Mouse (Mus musculus) inflammation-experienced regulatory T-cells, adult 6 months (primary cell): Measurements from ENCODE around the gene Zfp688. TPM values are rescaled to one million over a fixed set of nuclear protein-coding genes. Genes with fewer than 3 reads are reported as not detected.

Experiments used
- polyA plus RNA-seq, 3 experiments: library from polyadenylated mRNA; unstranded; fragments of 100-300 nt; shearing (Covaris generic); gene quantifications; one replicate each; pipeline ENCODE4 v1.2.1; 2017

Zfp688 gene
- polyA plus RNA-seq, 3 experiments from 2014 or later, result 15.5 to 20.4 (median 16.4) TPM

Other genes starting within 250 kb of the Zfp688 start
- gene Cd2bp2, start 226.0 kb downstream of the Zfp688 start, polyA plus RNA-seq, result 10 to 100 TPM; 43.2 to 56.9 (median 48.7) TPM
- 10 to 100 TPM; 13.2 to 16.6 (median 13.6) TPM for gene Tbc1d10b, start 213.6 kb downstream of the Zfp688 start, polyA plus RNA-seq
- 10 to 100 TPM; 23.0 to 25.8 (median 23.4) TPM for gene Mylpf, start 213.2 kb downstream of the Zfp688 start, polyA plus RNA-seq
- 1 to 10 TPM; 3.3 to 6.8 (median 4.6) TPM for gene Zfp553, start 189.0 kb downstream of the Zfp688 start, polyA plus RNA-seq
- 100 to 1,000 TPM; 783 to 927 (median 807) TPM for gene Sept1, start 188.9 kb downstream of the Zfp688 start, polyA plus RNA-seq
- 1 to 10 TPM in 1 of 3 experiments, under 1 TPM in 1, not detected in 1; 0.46 to 1.5 TPM for gene Zfp771, start 177.8 kb downstream of the Zfp688 start, polyA plus RNA-seq
- gene Dctpp1, start 161.4 kb downstream of the Zfp688 start, polyA plus RNA-seq, result 10 to 100 TPM; 37.2 to 88.3 (median 51.2) TPM
- 10 to 100 TPM; 19.4 to 45.4 (median 28.6) TPM for gene Sephs2, start 148.0 kb downstream of the Zfp688 start, polyA plus RNA-seq
- 100 to 1,000 TPM; 201 to 247 (median 214) TPM for gene Itgal, start 125.8 kb downstream of the Zfp688 start, polyA plus RNA-seq
- gene Zfp768, start 76.5 kb downstream of the Zfp688 start, polyA plus RNA-seq, result under 1 TPM in 1 of 3 experiments, not detected in 2; 0.28 TPM
- 10 to 100 TPM in 2 of 3 experiments, 1 to 10 TPM in 1; 9.9 to 11.0 (median 10.6) TPM for gene Zfp747, start 46.0 kb downstream of the Zfp688 start, polyA plus RNA-seq
- 1 to 10 TPM; 4.8 to 8.8 (median 6.5) TPM for gene 9130019O22Rik, start 34.9 kb downstream of the Zfp688 start, polyA plus RNA-seq
- 1 to 10 TPM; 4.0 to 7.8 (median 5.4) TPM for gene E430018J23Rik, start 28.4 kb downstream of the Zfp688 start, polyA plus RNA-seq
- 1 to 10 TPM; 3.6 to 7.5 (median 6.1) TPM for gene Zfp764, start 15.2 kb downstream of the Zfp688 start, polyA plus RNA-seq
- 1 to 10 TPM; 4.3 to 5.0 (median 4.7) TPM for gene Zfp689, start 27.1 kb upstream of the Zfp688 start, polyA plus RNA-seq
- gene Prr14, start 37.5 kb upstream of the Zfp688 start, polyA plus RNA-seq, result 100 to 1,000 TPM; 151 to 194 (median 184) TPM
- 10 to 100 TPM; 17.7 to 30.0 (median 19.5) TPM for gene Fbrs, start 57.1 kb upstream of the Zfp688 start, polyA plus RNA-seq
- gene Srcap, start 89.9 kb upstream of the Zfp688 start, polyA plus RNA-seq, result 10 to 100 TPM in 1 of 3 experiments, 1 to 10 TPM in 2; 6.2 to 19.0 (median 9.0) TPM
- 10 to 100 TPM; 22.6 to 29.7 (median 25.3) TPM for gene Gm42715, start 97.5 kb upstream of the Zfp688 start, polyA plus RNA-seq
- 10 to 100 TPM; 30.0 to 46.0 (median 34.3) TPM for gene Tmem265, start 139.3 kb upstream of the Zfp688 start, polyA plus RNA-seq
- gene Phkg2, start 151.3 kb upstream of the Zfp688 start, polyA plus RNA-seq, result 100 to 1,000 TPM in 1 of 3 experiments, 10 to 100 TPM in 2; 75.0 to 116 (median 93.2) TPM
- gene Ccdc189, start 166.5 kb upstream of the Zfp688 start, polyA plus RNA-seq, result 1 to 10 TPM in 1 of 3 experiments, under 1 TPM in 2; 0.21 to 1.3 (median 0.72) TPM
- gene Rnf40, start 166.7 kb upstream of the Zfp688 start, polyA plus RNA-seq, result 10 to 100 TPM; 24.0 to 30.6 (median 29.7) TPM
- under 1 TPM in 2 of 3 experiments, not detected in 1; 0.74 to 0.92 TPM for gene Zfp629, start 193.7 kb upstream of the Zfp688 start, polyA plus RNA-seq